Mouse (Mus musculus): ENCODE measurements at regions not wholly inside any gene's neighbourhood (a gene's known extent, or its start where the extent isn't known, plus 50 kb on each side); places are given as distances from the start of the nearest gene placed in this dataset.

DNA sequence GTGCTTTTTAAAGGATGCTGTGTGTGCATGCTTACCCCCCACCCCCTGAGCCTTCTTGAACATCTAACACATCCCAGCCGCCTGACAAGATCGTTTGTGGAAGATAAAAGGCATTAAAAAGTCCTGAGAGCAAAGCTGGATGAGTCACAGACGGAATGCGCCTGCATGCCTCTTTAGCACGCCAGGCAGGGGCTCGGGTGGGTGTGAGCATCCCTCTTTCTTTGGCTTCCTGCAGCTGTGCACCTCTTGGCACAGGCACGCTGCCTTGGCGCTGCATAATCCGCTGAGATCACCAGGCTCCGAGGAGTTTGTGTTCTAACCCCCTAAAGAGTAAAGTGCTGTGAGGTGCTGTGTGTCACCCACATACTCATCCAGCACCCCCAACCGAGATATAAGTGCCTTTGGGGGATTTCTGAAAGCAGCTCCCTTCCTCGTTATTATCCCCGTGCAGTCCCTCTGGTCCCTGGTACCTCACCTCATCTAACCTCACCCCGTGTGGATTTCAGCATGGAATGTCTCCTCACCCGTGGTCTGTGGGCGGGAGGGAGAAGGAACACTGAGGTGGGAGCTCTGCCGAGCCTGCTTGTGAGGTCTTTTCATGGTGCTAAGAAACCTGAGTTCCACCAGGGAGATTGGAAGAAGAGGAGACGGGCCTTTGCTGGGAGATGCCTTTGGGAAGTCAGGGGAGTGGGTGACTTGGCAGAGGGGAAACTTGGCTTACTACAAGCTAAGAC lies 117.8 kb upstream of the Topaz1 start:
- TF ChIP-seq CTCF (IDR thresholded peaks at IDR 0.05; ENCODE audit: borderline replicate concordance, extremely low read depth, insufficient read depth, insufficient read length) = no peak
- TF ChIP-seq POLR2A (IDR thresholded peaks at IDR 0.05; ENCODE audit: borderline replicate concordance, extremely low read depth, insufficient read depth, insufficient read length, poor library complexity, severe bottlenecking) = no peak
- peak; percentile 65 for DNase-seq (ENCODE audit: low read depth)

DNA sequence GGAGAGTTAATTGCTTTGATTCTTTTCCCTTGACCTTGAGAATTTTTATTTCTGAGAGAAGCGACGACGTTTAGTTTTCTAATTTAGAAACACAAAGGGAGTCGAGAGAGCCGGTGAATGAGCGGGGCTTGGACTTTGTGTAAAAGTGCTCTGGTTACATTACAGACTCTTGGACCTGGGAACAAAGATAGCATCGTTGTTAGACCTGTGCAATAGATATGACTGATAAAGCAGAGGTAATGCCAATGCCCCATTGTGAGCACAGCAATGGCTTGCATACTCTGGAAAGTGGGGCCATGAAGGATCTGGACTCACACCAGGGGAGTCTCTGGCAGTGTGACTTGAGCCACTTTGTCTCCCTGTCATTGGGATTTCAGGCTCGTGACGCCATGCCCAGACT lies 115.4 kb upstream of the Topaz1 start:
- DNase-seq (ENCODE audit: low read depth) = no peak
- TF ChIP-seq CTCF (IDR thresholded peaks at IDR 0.05; ENCODE audit: borderline replicate concordance, extremely low read depth, insufficient read depth, insufficient read length) = no peak
- TF ChIP-seq POLR2A (IDR thresholded peaks at IDR 0.05; ENCODE audit: borderline replicate concordance, extremely low read depth, insufficient read depth, insufficient read length, poor library complexity, severe bottlenecking) = no peak

DNA sequence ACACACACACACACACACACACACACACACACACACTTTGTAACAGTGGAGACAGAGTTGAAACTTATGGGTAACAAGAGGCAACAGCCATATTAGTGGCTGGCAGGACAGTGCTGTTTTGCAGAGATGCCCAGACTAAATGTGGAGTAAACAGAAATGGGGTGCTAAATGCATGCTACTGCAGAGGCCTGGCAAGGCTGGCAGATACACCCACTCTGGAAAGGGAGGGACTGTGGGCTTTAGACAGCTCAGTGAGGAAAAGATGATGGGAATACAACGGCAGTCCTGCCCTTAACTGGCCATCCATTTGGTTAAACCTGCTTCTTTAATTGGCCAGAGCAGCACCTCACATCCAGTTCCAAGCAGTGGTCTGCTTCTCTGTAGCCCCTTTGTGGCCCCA lies 113.7 kb upstream of the Topaz1 start:
- TF ChIP-seq POLR2A (IDR thresholded peaks at IDR 0.05; ENCODE audit: borderline replicate concordance, extremely low read depth, insufficient read depth, insufficient read length, poor library complexity, severe bottlenecking) = no peak
- TF ChIP-seq CTCF (IDR thresholded peaks at IDR 0.05; ENCODE audit: borderline replicate concordance, extremely low read depth, insufficient read depth, insufficient read length) = no peak
- DNase-seq (ENCODE audit: low read depth) = no peak

DNA sequence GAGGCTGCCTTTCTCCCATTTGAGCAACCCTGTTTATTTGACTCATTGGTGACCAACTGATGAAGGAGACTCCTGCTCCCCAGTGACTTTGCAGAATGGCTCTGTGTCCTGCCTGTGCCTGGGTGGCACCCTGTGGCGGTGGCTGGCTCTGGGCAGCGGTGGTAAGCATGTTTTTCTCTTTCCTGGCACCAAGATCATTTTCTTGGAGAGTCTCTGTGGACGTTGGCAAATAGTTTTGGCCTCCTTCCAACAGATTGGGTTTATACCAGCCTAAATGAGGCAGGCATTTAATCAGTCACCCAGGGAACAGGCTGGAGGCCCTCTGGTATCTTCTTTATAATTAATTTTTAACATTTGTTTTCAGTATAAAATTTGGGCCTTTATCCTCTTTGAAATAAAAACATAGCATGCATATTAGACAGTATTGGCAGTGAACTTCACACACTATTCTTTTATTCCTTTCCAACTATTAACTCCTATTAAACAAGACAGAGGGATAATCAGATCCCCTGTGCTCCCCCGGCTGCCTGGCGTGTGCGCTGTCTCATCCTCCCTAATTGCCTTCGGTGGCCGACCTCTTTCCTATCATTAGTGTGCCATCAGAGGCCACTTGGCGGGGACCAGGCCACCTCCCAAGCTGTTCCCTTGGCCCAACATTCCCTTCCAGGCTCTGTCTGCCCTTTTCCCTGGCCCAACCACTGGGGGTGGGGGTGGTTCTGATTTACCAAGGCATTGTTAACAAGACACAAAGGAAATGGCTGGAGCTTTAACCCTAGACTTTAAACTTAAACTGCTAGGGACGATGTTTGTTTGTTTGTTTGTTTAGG lies 111.8 kb upstream of the Topaz1 start:
- peak; percentile 94 for DNase-seq (ENCODE audit: low read depth)
- TF ChIP-seq POLR2A (IDR thresholded peaks at IDR 0.05; ENCODE audit: borderline replicate concordance, extremely low read depth, insufficient read depth, insufficient read length, poor library complexity, severe bottlenecking) = no peak
- TF ChIP-seq CTCF (IDR thresholded peaks at IDR 0.05; ENCODE audit: borderline replicate concordance, extremely low read depth, insufficient read depth, insufficient read length) = no peak

DNA sequence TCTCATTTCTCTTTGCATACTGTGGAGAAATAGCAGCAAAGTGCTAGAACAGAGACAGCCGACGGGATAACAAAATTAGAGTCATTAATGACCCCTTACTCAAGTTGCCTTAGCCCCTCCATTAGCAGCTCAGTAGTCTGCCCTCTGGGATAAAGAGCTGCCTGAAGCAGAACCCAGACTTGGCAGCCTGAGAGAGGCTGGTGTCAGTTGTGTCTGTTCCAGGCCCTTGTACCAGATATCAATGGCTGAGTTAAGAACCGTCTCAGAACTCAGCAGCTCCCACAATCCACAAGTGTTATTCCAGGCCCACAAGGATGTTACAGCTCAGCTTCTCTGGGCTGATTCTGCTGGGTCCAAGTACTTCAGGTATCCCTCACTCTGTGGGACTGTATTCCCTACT lies 109.6 kb upstream of the Topaz1 start:
- no peak for DNase-seq (ENCODE audit: low read depth)
- TF ChIP-seq CTCF (IDR thresholded peaks at IDR 0.05; ENCODE audit: borderline replicate concordance, extremely low read depth, insufficient read depth, insufficient read length) (no peak), POLR2A (IDR thresholded peaks at IDR 0.05; ENCODE audit: borderline replicate concordance, extremely low read depth, insufficient read depth, insufficient read length, poor library complexity, severe bottlenecking) (no peak)

DNA sequence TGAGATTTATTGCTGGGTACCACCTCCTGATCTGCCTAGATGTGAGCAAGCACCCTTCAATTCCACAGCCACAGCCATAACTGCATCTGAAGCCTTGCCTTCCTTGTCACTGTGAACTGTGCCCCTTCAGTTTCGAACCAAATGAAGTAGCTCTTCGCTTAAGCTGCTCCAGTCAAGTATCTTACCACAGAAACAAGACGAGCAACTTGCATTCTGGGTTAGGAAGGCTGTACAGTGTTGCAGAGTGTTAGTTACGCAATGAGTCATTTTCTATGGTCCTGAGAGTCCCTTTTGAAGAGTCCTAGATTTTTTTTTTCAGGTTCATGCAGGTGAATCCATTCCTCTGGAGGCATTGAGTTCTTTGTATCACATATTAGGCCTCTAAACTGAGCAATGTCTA lies 107.9 kb upstream of the Topaz1 start:
- TF ChIP-seq CTCF (IDR thresholded peaks at IDR 0.05; ENCODE audit: borderline replicate concordance, extremely low read depth, insufficient read depth, insufficient read length) (no peak), POLR2A (IDR thresholded peaks at IDR 0.05; ENCODE audit: borderline replicate concordance, extremely low read depth, insufficient read depth, insufficient read length, poor library complexity, severe bottlenecking) (no peak)

DNA sequence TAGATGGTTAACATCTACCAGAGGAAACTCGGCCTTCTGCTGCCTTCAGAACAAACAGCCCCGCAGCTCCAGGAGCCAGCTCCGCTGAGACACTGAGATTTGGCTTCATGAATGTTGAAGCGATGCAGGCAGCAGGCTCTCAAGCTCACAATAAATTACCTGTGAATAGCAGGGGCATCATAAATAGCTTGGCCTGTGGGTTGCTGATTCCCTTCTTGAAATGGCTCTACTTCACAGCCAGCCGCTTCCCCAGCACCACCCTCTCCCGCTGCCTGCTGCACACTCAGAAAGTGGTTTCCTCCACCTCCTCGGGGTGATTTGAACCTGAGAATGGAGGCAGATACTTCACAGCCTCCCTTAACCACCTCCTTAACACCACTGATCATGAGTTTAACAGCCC lies 104.2 kb upstream of the Topaz1 start:
- no peak for DNase-seq (ENCODE audit: low read depth)
- TF ChIP-seq POLR2A (IDR thresholded peaks at IDR 0.05; ENCODE audit: borderline replicate concordance, extremely low read depth, insufficient read depth, insufficient read length, poor library complexity, severe bottlenecking) (no peak), CTCF (IDR thresholded peaks at IDR 0.05; ENCODE audit: borderline replicate concordance, extremely low read depth, insufficient read depth, insufficient read length) (no peak)

More for the DNA sequence above, 107.9 kb upstream of the Topaz1 start:
- no peak for DNase-seq (ENCODE audit: low read depth)

DNA sequence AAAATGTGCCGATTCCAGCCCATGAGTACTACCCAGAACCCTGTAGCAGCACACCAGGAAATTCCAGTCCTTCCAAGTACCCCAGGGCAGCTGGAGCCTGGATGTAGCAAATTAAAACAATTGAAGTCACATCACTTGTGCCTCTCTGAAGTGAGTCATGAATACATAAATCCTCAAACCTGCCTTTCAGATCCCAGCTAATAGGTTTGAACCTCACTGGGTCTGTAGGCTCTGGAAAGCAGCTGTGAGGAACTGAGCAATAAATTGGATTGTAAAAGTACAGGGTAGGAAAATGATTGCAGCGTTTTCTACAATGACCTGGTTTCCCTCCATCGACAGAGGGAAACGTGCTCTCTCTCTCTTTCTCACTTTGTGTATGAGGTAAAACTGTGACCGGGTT lies 101.6 kb upstream of the Topaz1 start:
- TF ChIP-seq CTCF (IDR thresholded peaks at IDR 0.05; ENCODE audit: borderline replicate concordance, extremely low read depth, insufficient read depth, insufficient read length) = no peak
- no peak for TF ChIP-seq POLR2A (IDR thresholded peaks at IDR 0.05; ENCODE audit: borderline replicate concordance, extremely low read depth, insufficient read depth, insufficient read length, poor library complexity, severe bottlenecking)
- no peak for DNase-seq (ENCODE audit: low read depth)

DNA sequence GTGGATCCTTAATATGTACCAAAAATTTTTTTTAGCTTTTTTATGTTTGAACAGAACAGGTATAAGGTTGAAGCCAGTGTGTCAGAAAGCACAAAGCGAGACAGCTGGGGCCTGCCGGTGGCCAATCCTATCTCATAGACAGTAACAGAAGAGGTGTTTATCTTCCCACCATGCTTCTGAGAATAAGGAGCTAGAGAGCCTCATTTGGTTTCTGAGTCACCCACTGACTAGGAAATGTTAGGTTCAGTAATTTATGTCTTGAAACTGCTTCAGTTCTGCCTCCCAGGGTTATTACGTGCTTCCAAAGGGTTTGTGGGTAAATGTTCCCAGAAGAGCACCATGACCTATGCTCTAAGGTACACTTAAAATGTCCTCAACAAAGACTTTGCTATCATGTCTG lies 96.3 kb upstream of the Topaz1 start:
- DNase-seq (ENCODE audit: low read depth) = no peak

DNA sequence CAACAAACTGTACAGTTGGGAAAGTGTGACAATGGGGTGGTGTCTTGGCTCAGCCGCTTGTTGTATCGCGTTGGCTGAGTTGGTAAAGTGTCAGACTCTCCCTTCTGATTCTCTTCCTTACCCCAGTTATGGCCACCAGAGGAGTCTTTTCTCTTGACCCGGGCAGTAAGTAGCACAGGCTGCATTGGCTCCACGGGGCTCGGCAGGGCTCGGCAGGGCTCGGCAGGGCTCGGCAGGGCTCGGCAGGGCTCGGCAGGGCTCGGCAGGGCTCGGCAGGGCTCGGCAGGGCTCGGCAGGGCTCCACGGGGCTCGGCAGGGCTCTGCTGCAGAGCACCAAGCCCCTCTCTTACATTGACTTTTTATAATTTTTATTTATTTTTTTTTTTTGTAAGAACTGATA lies 91.6 kb upstream of the Topaz1 start:
- no peak for DNase-seq (ENCODE audit: low read depth)
- TF ChIP-seq POLR2A (IDR thresholded peaks at IDR 0.05; ENCODE audit: borderline replicate concordance, extremely low read depth, insufficient read depth, insufficient read length, poor library complexity, severe bottlenecking) = no peak
- no peak for TF ChIP-seq CTCF (IDR thresholded peaks at IDR 0.05; ENCODE audit: borderline replicate concordance, extremely low read depth, insufficient read depth, insufficient read length)

More for the DNA sequence above, 96.3 kb upstream of the Topaz1 start:
- no peak for TF ChIP-seq CTCF (IDR thresholded peaks at IDR 0.05; ENCODE audit: borderline replicate concordance, extremely low read depth, insufficient read depth, insufficient read length)
- TF ChIP-seq POLR2A (IDR thresholded peaks at IDR 0.05; ENCODE audit: borderline replicate concordance, extremely low read depth, insufficient read depth, insufficient read length, poor library complexity, severe bottlenecking) = no peak

DNA sequence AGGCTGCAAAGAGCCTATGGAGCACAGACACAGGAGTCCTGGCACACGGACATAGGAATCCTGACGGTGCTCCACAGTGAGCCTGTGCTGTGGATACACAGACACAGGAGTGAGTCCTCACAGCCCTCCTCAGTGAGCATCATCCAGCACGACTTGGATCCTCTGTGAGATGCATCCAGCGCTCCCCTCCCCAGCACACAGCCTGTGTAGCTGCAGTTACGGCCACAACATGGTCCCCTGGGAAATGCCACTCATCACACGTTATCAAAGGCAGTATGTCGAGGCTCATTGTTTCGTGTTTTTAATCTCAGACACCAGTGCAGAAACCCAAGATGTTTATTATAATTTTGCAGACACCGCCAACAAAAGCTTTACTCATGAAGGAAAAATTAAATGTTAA lies 87.1 kb upstream of the Topaz1 start:
- DNase-seq (ENCODE audit: low read depth) = peak; percentile 56
- TF ChIP-seq POLR2A (IDR thresholded peaks at IDR 0.05; ENCODE audit: borderline replicate concordance, extremely low read depth, insufficient read depth, insufficient read length, poor library complexity, severe bottlenecking) (no peak), CTCF (IDR thresholded peaks at IDR 0.05; ENCODE audit: borderline replicate concordance, extremely low read depth, insufficient read depth, insufficient read length) (no peak)
